Mouse (Mus musculus): Measurements from ENCODE around the gene Adamts9. TPM values are rescaled to one million over a fixed set of nuclear protein-coding genes. Genes with fewer than 3 reads are reported as not detected.

Gene Adamts9
- polyA plus RNA-seq, 1 experiment: 6.7 TPM

- no peak for DNase-seq
- Histone ChIP-seq H3K4me1 (ENCODE audit: control insufficient read depth, insufficient read depth, low read length) (no peaks in the 10 kb centered on the region), H3K27me3 (replicated peaks; ENCODE audit: control insufficient read depth, insufficient read depth, low read length) (no peaks in the 10 kb centered on the region), H3K36me3 (ENCODE audit: control insufficient read depth, insufficient read depth, low read length) (no peaks in the 10 kb centered on the region), H3K27ac (ENCODE audit: insufficient read depth, low read depth, low read length) (no peak overlapping the region), H3K4me3 (ENCODE audit: insufficient read depth, low read depth, low read length) (no peak overlapping the region)
- WGBS: 53% methylated on average over 2 of the region's 2 CpGs
- TF ChIP-seq POLR2A (IDR thresholded peaks at IDR 0.05; ENCODE audit: low read depth, low read length) (no peak), CTCF (conservative IDR thresholded peaks at IDR 0.05; ENCODE audit: insufficient read depth, insufficient read length, low read depth, low read length) (no peak)
Measured at GRCm38 (mm10) chr6:92724394-92724793, 218.9 kb downstream of the Adamts9 start.

Other genes with a start within 250 kb of the Adamts9 start
- 2.3 and 2.5 TPM in 2 replicates for gene Prickle2, start 237.3 kb downstream of the Adamts9 start, polyA plus RNA-seq (2012; rRNA removed)
- gene A730049H05Rik, start 127.0 kb downstream of the Adamts9 start, polyA plus RNA-seq (2012; rRNA removed): 2.1 and 2.6 TPM in 2 replicates
- 0.01 TPM in 1 of 2 replicates, not detected in the other for gene Gm15737, start 74.1 kb downstream of the Adamts9 start, polyA plus RNA-seq (2012; rRNA removed)